Mouse (Mus musculus): ENCODE measurements around the gene Adprhl2.

DNA sequence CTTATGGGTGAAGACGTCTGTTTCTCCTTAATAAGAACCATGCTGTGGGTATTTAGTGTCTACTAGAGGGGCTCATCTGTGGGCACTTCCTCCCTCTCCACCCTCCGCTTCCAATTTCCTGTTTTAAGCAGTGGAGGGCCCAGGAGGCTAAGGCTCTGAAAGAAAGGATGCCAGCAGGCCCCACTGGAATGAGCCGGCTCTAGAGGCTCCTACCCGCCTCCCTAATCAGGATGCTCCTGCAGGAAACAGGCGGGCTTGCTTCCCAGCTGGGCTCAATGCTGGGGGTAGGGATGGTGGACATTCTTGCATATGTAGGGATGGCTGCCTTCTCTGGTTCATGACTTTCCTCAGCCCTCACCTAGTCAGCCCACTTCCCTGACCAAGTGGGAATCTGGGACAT, 8.3 kb downstream of the Adprhl2 start:
- TF ChIP-seq CTCF (IDR thresholded peaks at IDR 0.05; ENCODE audit: low read depth) (no peak), EP300 (optimal IDR thresholded peaks at IDR 0.05) (no peak)

All from stomach, postnatal 0 days (tissue).